Mouse (Mus musculus): ENCODE data around the gene Tpcn1.

DNA sequence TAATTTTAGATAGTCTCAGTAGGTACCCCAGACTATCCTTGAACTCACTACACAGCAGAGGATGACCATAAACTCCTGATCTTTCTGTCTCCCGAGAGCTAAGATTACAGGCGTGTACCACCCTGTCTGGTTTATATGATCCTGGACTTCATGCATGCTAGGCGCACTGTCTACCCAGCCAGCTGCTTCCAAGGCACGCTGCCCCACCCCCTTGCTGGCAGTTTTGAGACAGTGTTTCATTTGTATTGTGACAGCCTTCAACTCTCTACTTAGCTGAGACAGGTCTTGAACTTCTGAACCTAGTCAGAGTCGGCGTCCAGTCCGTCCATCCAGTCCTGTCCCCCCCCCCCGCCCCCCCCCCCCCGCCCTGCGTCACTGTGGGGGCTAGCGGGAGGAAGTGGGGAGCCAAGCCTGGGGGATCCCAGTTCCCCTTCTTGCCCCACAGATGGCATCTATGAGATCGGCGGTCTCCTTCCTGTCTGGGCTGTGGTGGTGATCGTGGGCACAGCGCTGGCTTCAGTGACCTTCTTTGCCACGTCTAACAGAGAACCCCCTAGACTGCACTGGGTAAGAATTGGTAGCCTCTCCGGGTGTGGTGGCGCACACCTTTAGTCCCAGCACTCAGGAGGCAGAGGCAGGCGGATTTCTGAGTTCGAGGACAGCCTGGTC, 61.0 kb downstream of the Tpcn1 start:
- no peak for TF ChIP-seq POLR2A (IDR thresholded peaks at IDR 0.05; ENCODE audit: extremely low read depth, insufficient read depth, low read length)
- no peak for TF ChIP-seq CTCF (IDR thresholded peaks at IDR 0.05; ENCODE audit: extremely low read depth, insufficient read depth, low read length)
